Mouse (Mus musculus): Measurements from ENCODE around the gene Ppm1a. TPM values are rescaled to one million over a fixed set of nuclear protein-coding genes. Genes with fewer than 3 reads are reported as not detected.

Gene Ppm1a
- total and polyA plus RNA-seq, 3 experiments = 111 to 119 TPM; not detected in 1

DNA sequence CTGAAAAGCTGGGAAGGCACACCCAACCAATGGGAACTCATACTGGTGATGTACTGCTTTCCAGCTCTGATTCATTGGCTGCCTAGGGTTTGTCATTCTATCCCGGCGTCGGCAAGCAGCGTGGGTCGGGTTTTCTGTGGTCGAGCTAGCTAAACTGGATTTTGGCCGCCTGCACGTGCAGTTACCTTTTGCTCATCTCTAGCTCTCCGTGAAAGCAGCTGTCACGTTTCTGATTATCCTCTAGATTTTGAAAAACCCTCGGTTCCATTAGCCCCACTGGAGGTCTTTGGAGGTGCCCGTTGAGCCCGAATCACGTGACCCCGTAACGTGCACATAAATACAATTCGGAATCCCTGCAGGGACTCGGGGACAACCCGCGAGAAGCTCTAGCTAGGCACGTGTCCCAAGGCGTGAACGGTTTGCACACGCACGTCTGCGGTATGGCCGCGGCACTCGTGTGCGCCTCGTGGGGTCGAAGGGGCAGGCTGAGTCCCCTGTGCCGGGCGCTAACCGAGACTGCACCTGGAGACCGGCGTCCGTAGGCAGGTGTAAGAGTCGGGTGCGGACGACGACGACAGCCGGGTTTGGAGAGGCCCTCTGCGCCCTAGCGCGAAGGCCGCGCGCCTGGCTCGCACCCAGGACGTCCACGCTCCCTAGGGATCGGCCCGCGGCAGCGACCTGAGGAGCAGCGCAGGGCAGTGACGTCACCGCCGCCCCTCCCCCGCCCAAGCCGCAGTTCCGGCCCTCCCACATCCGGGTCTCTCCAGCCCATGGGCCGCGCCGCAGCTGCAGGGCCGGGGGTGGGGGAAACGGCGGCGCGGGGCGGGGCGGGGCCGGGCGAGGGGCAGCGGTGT, 3.3 kb downstream of the Ppm1a start (continued):
- TF ChIP-seq CHD1 (IDR thresholded peaks at IDR 0.05; ENCODE audit: low read depth, low read length) (no peak), SMC3 (IDR thresholded peaks at IDR 0.05; ENCODE audit: low read depth, low read length) (no peak)

DNA sequence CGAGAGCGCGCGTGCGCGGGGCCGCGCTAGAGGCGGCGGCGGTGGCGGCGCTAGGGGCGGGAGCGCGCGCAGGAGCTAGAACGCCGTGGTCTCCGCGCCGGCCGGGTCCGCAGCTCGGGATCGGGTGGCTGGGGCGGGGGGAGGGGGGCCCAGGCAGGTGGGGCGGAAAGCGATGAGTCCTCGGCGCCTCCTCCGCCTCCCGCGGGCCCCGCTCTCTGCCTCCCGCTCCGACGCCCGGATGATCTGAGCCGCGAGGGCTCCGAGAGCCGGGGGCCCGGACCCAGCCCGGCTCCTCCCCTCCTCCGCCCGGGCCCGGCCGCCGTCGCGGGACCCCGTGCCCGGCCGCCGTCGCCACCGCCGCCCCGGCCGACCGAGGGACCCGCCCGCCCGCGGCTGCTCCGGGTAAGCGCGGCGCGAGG, 4.0 kb downstream of the Ppm1a start:
- TF ChIP-seq MYB (IDR thresholded peaks at IDR 0.05; ENCODE audit: low read depth, low read length) = no peak
- no peak for TF ChIP-seq JUND (IDR thresholded peaks at IDR 0.05; ENCODE audit: low read depth, low read length)
- TF ChIP-seq ZKSCAN1 (IDR thresholded peaks at IDR 0.05; ENCODE audit: low read depth, low read length) = no peak
- no peak for TF ChIP-seq ZMIZ1 (IDR thresholded peaks at IDR 0.05; ENCODE audit: low read depth, low read length)
- no peak for TF ChIP-seq E2F4 (IDR thresholded peaks at IDR 0.05; ENCODE audit: borderline replicate concordance, low read depth, low read length)
- no peak for TF ChIP-seq TAL1 (IDR thresholded peaks at IDR 0.05; ENCODE audit: low read length)
- no peak for TF ChIP-seq GABPA (IDR thresholded peaks at IDR 0.05; ENCODE audit: low read depth, low read length)
- TF ChIP-seq MYC (IDR thresholded peaks at IDR 0.05; ENCODE audit: low read depth, low read length) = no peak
- TF ChIP-seq NRF1 (IDR thresholded peaks at IDR 0.05; ENCODE audit: insufficient read depth, low read depth, low read length, poor library complexity, severe bottlenecking) = peak; percentile 59
- no peak for TF ChIP-seq BHLHE40 (IDR thresholded peaks at IDR 0.05; ENCODE audit: borderline replicate concordance, low read depth, low read length)
- 0 out of 2 replicates have a peak, but pooled peaks have one; percentile 6 for TF ChIP-seq TCF12 (IDR thresholded peaks at IDR 0.05; ENCODE audit: low read depth, low read length)

DNA sequence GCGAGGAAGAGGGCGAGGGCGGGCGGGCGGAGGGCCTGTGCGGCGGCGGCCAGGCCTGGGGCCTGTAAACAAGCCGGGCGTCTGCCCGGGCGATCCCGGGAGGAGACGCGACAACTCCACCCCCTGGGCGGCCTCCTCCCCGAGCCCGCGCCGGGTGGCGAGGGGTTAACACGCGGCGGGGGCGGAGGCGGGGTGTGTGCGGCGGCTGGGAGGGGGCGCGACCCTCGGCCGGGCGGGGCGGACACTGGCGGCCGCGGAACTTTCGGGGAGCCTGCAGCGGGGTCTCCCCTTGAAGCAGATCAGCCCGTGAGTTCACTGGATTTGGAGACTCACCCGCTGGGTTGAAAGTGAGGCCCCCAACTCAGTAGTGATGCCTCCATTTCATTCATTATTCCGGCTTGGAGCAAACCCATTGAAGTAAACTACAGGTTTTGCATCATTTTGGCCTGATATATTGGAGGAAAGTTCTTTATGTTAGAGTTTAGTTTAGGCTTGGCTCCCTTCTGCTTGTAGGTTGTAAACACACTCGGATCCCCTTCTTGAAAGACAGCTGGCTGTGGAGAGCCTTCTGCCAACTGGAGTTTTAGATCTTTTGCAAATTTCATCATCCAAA, 4.5 kb downstream of the Ppm1a start:
- H3K4me1 ChIP-seq (ENCODE audit: control insufficient read depth in 1 of 2, insufficient read depth in 2 of 2, low read length in 2 of 2) = peaks cover 27 to 29% of the 10 kb centered on the region in 2 experiments
- no peak for TF ChIP-seq POLR2AphosphoS5 (IDR thresholded peaks at IDR 0.05; ENCODE audit: borderline replicate concordance, low read depth, low read length)
- no peak for TF ChIP-seq JUND (IDR thresholded peaks at IDR 0.05; ENCODE audit: low read depth, low read length)
- TF ChIP-seq TBP (IDR thresholded peaks at IDR 0.05; ENCODE audit: low read depth, low read length) = no peak
- no peak for TF ChIP-seq USF1 (IDR thresholded peaks at IDR 0.05; ENCODE audit: low read depth, low read length)
- no peak for TF ChIP-seq GABPA (IDR thresholded peaks at IDR 0.05; ENCODE audit: low read depth, low read length)
- TF ChIP-seq TAL1 (IDR thresholded peaks at IDR 0.05; ENCODE audit: low read length) = no peak
- TF ChIP-seq SMC3 (IDR thresholded peaks at IDR 0.05; ENCODE audit: low read depth, low read length) = no peak
- TF ChIP-seq RCOR1 (IDR thresholded peaks at IDR 0.05; ENCODE audit: low read depth, low read length) = no peak
- TF ChIP-seq POLR2AphosphoS2 (IDR thresholded peaks at IDR 0.05; ENCODE audit: low read length) = no peak
- TF ChIP-seq ZC3H11A (IDR thresholded peaks at IDR 0.05; ENCODE audit: low read depth, low read length) = no peak
- TF ChIP-seq MXI1 (IDR thresholded peaks at IDR 0.05; ENCODE audit: low read depth, low read length) = peak; percentile 25; the same call in 1 of the 2 replicates
- TF ChIP-seq NELFE (IDR thresholded peaks at IDR 0.05; ENCODE audit: low read depth, low read length) = no peak
- no peak for TF ChIP-seq GATA1 (IDR thresholded peaks at IDR 0.05; ENCODE audit: low read depth, low read length)
- no peak for TF ChIP-seq ELF1 (IDR thresholded peaks at IDR 0.05; ENCODE audit: low read depth, low read length)
- no peak for TF ChIP-seq CHD1 (IDR thresholded peaks at IDR 0.05; ENCODE audit: low read depth, low read length)
- no peak for TF ChIP-seq MAFK (IDR thresholded peaks at IDR 0.05; ENCODE audit: borderline replicate concordance, low read depth, low read length)
- TF ChIP-seq ZNF384 (IDR thresholded peaks at IDR 0.05; ENCODE audit: low read depth, low read length) = no peak
- peak; percentile 87; the same call in 1 of the 2 replicates for TF ChIP-seq MAZ (IDR thresholded peaks at IDR 0.05; ENCODE audit: low read depth, low read length)

More for the DNA sequence above, 4.0 kb downstream of the Ppm1a start:
- Histone ChIP-seq H3K27ac (ENCODE audit: control insufficient read depth, low read depth, low read length) (peak overlapping the region; percentile 98), H3K4me3 (ENCODE audit: control insufficient read depth in 1 of 2, insufficient read depth in 1 of 2, low read depth in 2 of 2, low read length in 2 of 2) (peak overlapping the region; percentile 85 to 93; a peak in 3 of 4 replicates), H3K9me3 (replicated peaks; ENCODE audit: insufficient read depth, low read length) (no peaks in the 10 kb centered on the region), H3K4me1 (ENCODE audit: control insufficient read depth in 1 of 2, insufficient read depth in 2 of 2, low read length in 2 of 2) (peaks cover 28 to 29% of the 10 kb centered on the region in 2 experiments), H3K27me3 (ENCODE audit: control insufficient read depth in 1 of 2, insufficient read depth in 2 of 2, low read length in 2 of 2) (no peaks in the 10 kb centered on the region), H3K79me2 (ENCODE audit: control insufficient read depth, insufficient read depth, low read length, poor library complexity) (peaks cover 38% of the 10 kb centered on the region), H3K9ac (ENCODE audit: control insufficient read depth, low read depth, low read length, poor library complexity, severe bottlenecking) (peak overlapping the region; percentile 91), H3K36me3 (ENCODE audit: control insufficient read depth in 1 of 2, insufficient read depth in 2 of 2, low read length in 2 of 2) (peaks cover 0 to 45% of the 10 kb centered on the region in 2 experiments; a peak in 2 of 4 replicates)
- DNase-seq (ENCODE audit: low read depth, low spot score) = no peak

More for the DNA sequence above, 4.5 kb downstream of the Ppm1a start:
- H3K27me3 ChIP-seq (ENCODE audit: control insufficient read depth in 1 of 2, insufficient read depth in 2 of 2, low read length in 2 of 2) = no peaks in the 10 kb centered on the region
- DNase-seq (ENCODE audit: low read depth, low spot score) = peak; percentile 68
- peak overlapping the region; percentile 91 for H3K9ac ChIP-seq (ENCODE audit: control insufficient read depth, low read depth, low read length, poor library complexity, severe bottlenecking)
- no peaks in the 10 kb centered on the region for H3K9me3 ChIP-seq (replicated peaks; ENCODE audit: insufficient read depth, low read length)
- peak overlapping the region; percentile 85 to 93 for H3K4me3 ChIP-seq (ENCODE audit: control insufficient read depth in 1 of 2, insufficient read depth in 1 of 2, low read depth in 2 of 2, low read length in 2 of 2)
- peaks cover 42% of the 10 kb centered on the region for H3K79me2 ChIP-seq (ENCODE audit: control insufficient read depth, insufficient read depth, low read length, poor library complexity)
- H3K27ac ChIP-seq (ENCODE audit: control insufficient read depth, low read depth, low read length) = peak overlapping the region; percentile 98
- peaks cover 0 to 46% of the 10 kb centered on the region in 2 experiments; a peak in 2 of 4 replicates for H3K36me3 ChIP-seq (ENCODE audit: control insufficient read depth in 1 of 2, insufficient read depth in 2 of 2, low read length in 2 of 2)
